ENCODE assay signal across 8 mouse cellular contexts in genomic region chr9:102723990-102724461, GRCm38 (mm10). TPM values are rescaled to one million over a fixed set of nuclear protein-coding genes. Genes with fewer than 3 reads are reported as not detected.
DNase-seq lines count a peak whose midpoint lies in the region; ATAC-seq and TF ChIP-seq lines count a peak whose summit lies in the region.

No protein-coding gene starts in this region.

- no peaks in the 10 kb centered on the region for H3K27me3 ChIP-seq in heart, embryonic 10.5 days (ENCODE audit: insufficient read depth, poor library complexity, severe bottlenecking)
- H3K27me3 ChIP-seq in myocyte (ENCODE audit: control insufficient read depth, insufficient read depth, insufficient read length) = no peaks in the 10 kb centered on the region
- no peaks in the 10 kb centered on the region for H3K27me3 ChIP-seq in thymus, adult 2 months (ENCODE audit: control insufficient read depth, insufficient read depth, low read length)

- H3K4me1 ChIP-seq in heart, embryonic 10.5 days = peaks cover 92% of the 10 kb centered on the region
- H3K4me1 ChIP-seq in thymus, adult 2 months (replicated peaks; ENCODE audit: control insufficient read depth, insufficient read depth, low read length) = no peaks in the 10 kb centered on the region

- H3K4me2 ChIP-seq in myocyte (ENCODE audit: low read depth) = no peak overlapping the region

- 35% methylated on average over 4 of the region's 4 CpGs for WGBS in heart, embryonic 10.5 days
- 46% methylated on average over 4 of the region's 4 CpGs for WGBS in thymus, adult 2 months

- peaks cover 86% of the 10 kb centered on the region for H3K36me3 ChIP-seq in heart, embryonic 10.5 days
- peaks cover 59% of the 10 kb centered on the region for H3K36me3 ChIP-seq in myocyte (ENCODE audit: control insufficient read depth, insufficient read depth)
- no peaks in the 10 kb centered on the region for H3K36me3 ChIP-seq in thymus, adult 2 months (ENCODE audit: control insufficient read depth, insufficient read depth, low read length)

- no peak for TF ChIP-seq CTCF in thymus, adult 2 months (IDR thresholded peaks at IDR 0.05; ENCODE audit: borderline replicate concordance, control insufficient read depth, extremely low read depth, insufficient read depth, low read length, poor library complexity)

- H3ac ChIP-seq in myocyte (ENCODE audit: control insufficient read depth, insufficient read length) = no peak overlapping the region

- H3K79me2 ChIP-seq in myocyte (ENCODE audit: control insufficient read depth, insufficient read depth) = peaks cover 59% of the 10 kb centered on the region

- intact Hi-C loops in left cerebral cortex, postnatal 36 days (cut with DNase I) = no loop called here

- H3K27ac ChIP-seq in heart, embryonic 10.5 days = peak overlapping the region; percentile 80
- H3K27ac ChIP-seq in thymus, adult 2 months (ENCODE audit: control insufficient read depth, insufficient read depth, low read length) = no peak overlapping the region

- 0 out of 2 replicates have a peak, but pooled peaks have one; percentile 38 for ATAC-seq in cerebellum, adult (ENCODE audit: insufficient number of reproducible peaks, low FRiP score, low TSS enrichment)

- TF ChIP-seq POLR2A in myocyte (IDR thresholded peaks at IDR 0.05; ENCODE audit: insufficient read length, low read depth) = no peak
- TF ChIP-seq POLR2A in thymus, adult 2 months (IDR thresholded peaks at IDR 0.05; ENCODE audit: control insufficient read depth, extremely low read depth, insufficient read depth, low read length, poor library complexity) = no peak

- H3K9me3 ChIP-seq in heart, embryonic 10.5 days = no peaks in the 10 kb centered on the region

- no peak overlapping the region for H3K4me3 ChIP-seq in heart, embryonic 10.5 days
- no peak overlapping the region for H3K4me3 ChIP-seq in myocyte
- H3K4me3 ChIP-seq in thymus, adult 2 months (ENCODE audit: control insufficient read depth, insufficient read depth, low read length) = no peak overlapping the region

- DNase-seq in cerebellum, adult 8-10 months = no peak
- DNase-seq in fibroblast of lung, adult 2 months (ENCODE audit: low read depth) = peak; percentile 95
- DNase-seq in heart, embryonic 10.5 days (ENCODE audit: low spot score) = no peak
- peak; percentile 93 to 95 for DNase-seq in kidney, adult 8-10 months
- peak; percentile 58 to 59 for DNase-seq in left cerebral cortex, postnatal 36 days (ENCODE audit: low spot score in 2 of 2)
- no peak for DNase-seq in thymus, adult 2 months

TF ChIP-seq in myocyte, 11 proteins besides CTCF, POLR2A, EP300 and RAD21:
- TF ChIP-seq MYOD1 (IDR thresholded peaks at IDR 0.05; ENCODE audit: control insufficient read depth in 1 of 3, insufficient read length in 2 of 3, low read depth in 2 of 3) = peak in 2 of 3 experiments; percentile 39 to 44
- TF ChIP-seq POLR2AphosphoS2 (IDR thresholded peaks at IDR 0.05; ENCODE audit: insufficient read length, low read depth) = peak; percentile 74
- peak; percentile 36 to 61 (median 60) for TF ChIP-seq MYOG (IDR thresholded peaks at IDR 0.05; ENCODE audit: control insufficient read depth in 1 of 3, insufficient read depth in 1 of 3, insufficient read length in 2 of 3, low read depth in 2 of 3)
- no peak for TF ChIP-seq TCF12 (IDR thresholded peaks at IDR 0.05; ENCODE audit: insufficient read depth, poor library complexity, severe bottlenecking)

RNA-seq across cellular contexts. Expression of gene Amotl2, which starts 7.6 kb away (rescaled TPM):
- 52.5 and 54.8 TPM in 2 replicates for polyA plus RNA-seq in heart, embryonic 10.5 days (2016; fragmentation: Nextera tagmentation; extraction: Ambion mirVana)
- 10 to 100 TPM; 18.5 to 24.3 TPM for total RNA-seq in left cerebral cortex, postnatal 36 days (2021)
- 67.2 TPM for polyA plus RNA-seq in myocyte (2012; fragmentation: generic; extraction: Trizol)
- 6.7 and 7.2 TPM in 2 replicates for polyA plus RNA-seq in thymus, adult 2 months (2012; rRNA removed)

Comparison
In these comparisons a context has a peak if more than half of its experiments do, and no peak if none do; other contexts are left out.
1. DNase-seq: peak in fibroblast of lung, adult 2 months (single experiment), kidney, adult 8-10 months (2 of 2) and left cerebral cortex, postnatal 36 days (2 of 2); none in cerebellum, adult 8-10 months (single experiment), heart, embryonic 10.5 days (single experiment) and thymus, adult 2 months (single experiment).